27 mouse cellular contexts compared by ENCODE assay signal in the genomic region with DNA sequence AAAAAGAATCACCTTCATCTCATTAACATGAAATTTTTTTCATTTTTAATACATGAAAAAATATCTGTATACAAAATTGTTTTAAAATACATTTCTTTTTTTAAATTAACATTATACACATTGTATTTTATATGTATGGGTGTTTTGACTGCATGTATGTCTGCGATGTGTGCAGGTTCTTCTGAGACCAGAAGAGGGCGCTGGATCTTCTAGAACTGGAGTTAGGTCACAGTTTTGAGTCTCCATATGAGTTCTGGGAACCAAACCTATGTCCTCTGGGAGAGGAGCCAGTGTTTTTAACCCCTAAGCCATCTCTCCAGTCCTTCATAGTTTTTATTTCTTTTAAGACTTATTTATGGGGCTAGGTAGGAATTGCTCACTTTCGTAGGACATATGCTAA. TPM values are rescaled to one million over a fixed set of nuclear protein-coding genes. Genes with fewer than 3 reads are reported as not detected.
DNase-seq lines count a peak whose midpoint lies in the region; ATAC-seq and TF ChIP-seq lines count a peak whose summit lies in the region.
"Had no signal": no experiment of that assay in that cellular context is flagged by ENCODE, and none has a peak within 500 bp of the region (broad histone marks: within the 10 kb centered on the region; RNA-seq: fewer than 3 reads in every experiment).

No protein-coding gene starts in this region.

- no peak overlapping the region for H3K9ac ChIP-seq in intestine, postnatal 0 days (ENCODE audit: low read depth, low read length)
- H3K9ac ChIP-seq in intestine, embryonic 16.5 days (ENCODE audit: low read depth, low read length): no peak overlapping the region
- no peak overlapping the region for H3K9ac ChIP-seq in lung, embryonic 14.5 days
- H3K9ac ChIP-seq: hindbrain, embryonic 12.5 days; limb, embryonic 13.5 days; liver, embryonic 15.5 days; neural tube, embryonic 12.5 days had no signal

- no peak overlapping the region for H3K27ac ChIP-seq in intestine, postnatal 0 days (ENCODE audit: low read depth, low read length)
- no peak overlapping the region for H3K27ac ChIP-seq in intestine, embryonic 16.5 days (ENCODE audit: low read length)
- H3K27ac ChIP-seq in lung, embryonic 14.5 days (ENCODE audit: low read depth): no peak overlapping the region
- H3K27ac ChIP-seq: embryonic facial prominence, embryonic 10.5 days; heart, embryonic 10.5 days; hindbrain, embryonic 12.5 days; limb, embryonic 13.5 days; liver, embryonic 15.5 days; neural tube, embryonic 12.5 days had no signal

- no peak for ATAC-seq in cerebellum, adult (ENCODE audit: insufficient number of reproducible peaks, low FRiP score, low TSS enrichment)
- no peak for ATAC-seq in intestine, postnatal 0 days
- no peak for ATAC-seq in intestine, embryonic 16.5 days
- ATAC-seq in lung, embryonic 14.5 days (ENCODE audit: insufficient read depth): no peak
- ATAC-seq: forebrain, embryonic 16.5 days had no signal

- H3K27me3 ChIP-seq in intestine, postnatal 0 days (replicated peaks; ENCODE audit: control insufficient read depth, insufficient read depth, low read length): no peaks in the 10 kb centered on the region
- H3K27me3 ChIP-seq in intestine, embryonic 16.5 days (replicated peaks; ENCODE audit: control insufficient read depth, insufficient read depth, low read length): no peaks in the 10 kb centered on the region
- no peaks in the 10 kb centered on the region for H3K27me3 ChIP-seq in lung, embryonic 14.5 days (ENCODE audit: insufficient read depth, low read length)
- H3K27me3 ChIP-seq: hindbrain, embryonic 12.5 days; limb, embryonic 13.5 days; liver, embryonic 15.5 days; neural tube, embryonic 12.5 days had no signal

- H3K4me3 ChIP-seq in intestine, postnatal 0 days (ENCODE audit: low read depth, low read length): no peak overlapping the region
- H3K4me3 ChIP-seq in intestine, embryonic 16.5 days (ENCODE audit: low read length): no peak overlapping the region
- H3K4me3 ChIP-seq in lung, embryonic 14.5 days (ENCODE audit: low read depth, low read length): no peak overlapping the region
- H3K4me3 ChIP-seq: embryonic facial prominence, embryonic 10.5 days; heart, embryonic 10.5 days; hindbrain, embryonic 12.5 days; limb, embryonic 13.5 days; liver, embryonic 15.5 days; megakaryocyte, embryonic 14.5 days; neural tube, embryonic 12.5 days had no signal

- H3K4me1 ChIP-seq in intestine, postnatal 0 days (replicated peaks; ENCODE audit: control insufficient read depth, insufficient read depth, low read length): 0 out of 2 replicates have a peak, but pooled peaks cover 4% of the 10 kb centered on the region
- H3K4me1 ChIP-seq in intestine, embryonic 16.5 days (ENCODE audit: control insufficient read depth, insufficient read depth, low read length): peaks cover 3% of the 10 kb centered on the region; the same call in 1 of the 2 replicates
- H3K4me1 ChIP-seq in lung, embryonic 14.5 days (ENCODE audit: insufficient read depth): no peaks in the 10 kb centered on the region
- H3K4me1 ChIP-seq: embryonic facial prominence, embryonic 10.5 days; hindbrain, embryonic 12.5 days; limb, embryonic 13.5 days; liver, embryonic 15.5 days; neural tube, embryonic 12.5 days had no signal

- 68% methylated on average over 3 of the region's 3 CpGs for WGBS in intestine, postnatal 0 days
- WGBS in intestine, embryonic 16.5 days: 66% methylated on average over 3 of the region's 3 CpGs
- WGBS in lung, embryonic 14.5 days: 64% methylated on average over 3 of the region's 3 CpGs

- H3K4me2 ChIP-seq in intestine, postnatal 0 days (replicated peaks; ENCODE audit: low read depth): no peak overlapping the region
- H3K4me2 ChIP-seq in intestine, embryonic 16.5 days (ENCODE audit: low read depth, low read length): no peak overlapping the region
- no peak overlapping the region for H3K4me2 ChIP-seq in lung, embryonic 14.5 days
- H3K4me2 ChIP-seq: hindbrain, embryonic 12.5 days; limb, embryonic 13.5 days; liver, embryonic 15.5 days; neural tube, embryonic 12.5 days had no signal

- no peaks in the 10 kb centered on the region for H3K9me3 ChIP-seq in intestine, postnatal 0 days (ENCODE audit: control insufficient read depth)
- H3K9me3 ChIP-seq in intestine, embryonic 16.5 days (ENCODE audit: control insufficient read depth, low read length): no peaks in the 10 kb centered on the region
- no peaks in the 10 kb centered on the region for H3K9me3 ChIP-seq in lung, embryonic 14.5 days (ENCODE audit: low read depth, low read length)
- H3K9me3 ChIP-seq: embryonic facial prominence, embryonic 10.5 days; G1E; heart, embryonic 10.5 days; hindbrain, embryonic 12.5 days; limb, embryonic 13.5 days; liver, embryonic 15.5 days; megakaryocyte, embryonic 14.5 days; neural tube, embryonic 12.5 days had no signal

- H3K36me3 ChIP-seq in intestine, postnatal 0 days (ENCODE audit: control insufficient read depth, insufficient read depth): peaks cover 3% of the 10 kb centered on the region; the same call in 1 of the 2 replicates
- H3K36me3 ChIP-seq in intestine, embryonic 16.5 days (ENCODE audit: control insufficient read depth, insufficient read depth, low read length): no peaks in the 10 kb centered on the region
- H3K36me3 ChIP-seq in lung, embryonic 14.5 days (ENCODE audit: insufficient read depth): no peaks in the 10 kb centered on the region
- H3K36me3 ChIP-seq: embryonic facial prominence, embryonic 10.5 days; G1E; heart, embryonic 10.5 days; hindbrain, embryonic 12.5 days; limb, embryonic 13.5 days; liver, embryonic 15.5 days; neural tube, embryonic 12.5 days had no signal

- DNase-seq in cerebellum, adult 9-10 months: peak; percentile 37
- no peak for DNase-seq in lung, embryonic 14.5 days
- no peak for DNase-seq in lung, postnatal 25 days (ENCODE audit: low spot score)
- DNase-seq in ZHBTc4 (ENCODE audit: low read depth, low spot score): peak; percentile 69
- no peak for DNase-seq in thymus, postnatal 14 days
- DNase-seq: adrenal gland, postnatal 36 days; cerebellum, adult 11 months; kidney, adult 8-10 months; kidney, postnatal 14 days; layer of hippocampus, postnatal 36 days; lung, postnatal 14 days; midbrain, embryonic 14.5 days; retina, postnatal 1 day; right cerebral cortex, postnatal 25 days; spleen, adult 18-20 months had no signal

- TF ChIP-seq CTCF in intestine, postnatal 0 days (IDR thresholded peaks at IDR 0.05; ENCODE audit: low read depth): peak; percentile 57
- peak; percentile 25; the same call in 1 of the 2 replicates for TF ChIP-seq CTCF in lung, embryonic 14.5 days (IDR thresholded peaks at IDR 0.05; ENCODE audit: low read depth)

RNA-seq across cellular contexts. Expression of gene Sfxn5, which starts 20.5 kb away (rescaled TPM):
- 3.2 and 3.4 TPM in 2 replicates for polyA plus RNA-seq in intestine, postnatal 0 days (2015; fragmentation: Nextera tagmentation; extraction: Ambion mirVana)
- 5.3 and 7.2 TPM in 2 replicates for polyA plus RNA-seq in intestine, embryonic 16.5 days (2015; fragmentation: Nextera tagmentation; extraction: Ambion mirVana)
- 5.9 and 8.3 TPM in 2 replicates for polyA plus RNA-seq in lung, embryonic 14.5 days (2014; fragmentation: Nextera tagmentation; extraction: Ambion mirVana)

RNA-seq across cellular contexts. Expression of gene Rab11fip5, which starts 20.7 kb away (rescaled TPM):
- 30.5 and 35.8 TPM in 2 replicates for polyA plus RNA-seq in intestine, postnatal 0 days (2015; fragmentation: Nextera tagmentation; extraction: Ambion mirVana)
- 15.6 and 20.9 TPM in 2 replicates for polyA plus RNA-seq in intestine, embryonic 16.5 days (2015; fragmentation: Nextera tagmentation; extraction: Ambion mirVana)
- polyA plus RNA-seq in lung, embryonic 14.5 days (2014; fragmentation: Nextera tagmentation; extraction: Ambion mirVana): 10.1 and 10.6 TPM in 2 replicates
- polyA plus RNA-seq: G1E had no signal

Comparison
In these comparisons a context has a peak if more than half of its experiments do, and no peak if none do; other contexts are left out.
1. DNase-seq: peak in cerebellum, adult 9-10 months (single experiment) and ZHBTc4 (single experiment); none in lung, embryonic 14.5 days (single experiment), lung, postnatal 25 days (single experiment) and thymus, postnatal 14 days (single experiment).